ENCODE assay signal across 8 mouse cellular contexts in the genomic region with DNA sequence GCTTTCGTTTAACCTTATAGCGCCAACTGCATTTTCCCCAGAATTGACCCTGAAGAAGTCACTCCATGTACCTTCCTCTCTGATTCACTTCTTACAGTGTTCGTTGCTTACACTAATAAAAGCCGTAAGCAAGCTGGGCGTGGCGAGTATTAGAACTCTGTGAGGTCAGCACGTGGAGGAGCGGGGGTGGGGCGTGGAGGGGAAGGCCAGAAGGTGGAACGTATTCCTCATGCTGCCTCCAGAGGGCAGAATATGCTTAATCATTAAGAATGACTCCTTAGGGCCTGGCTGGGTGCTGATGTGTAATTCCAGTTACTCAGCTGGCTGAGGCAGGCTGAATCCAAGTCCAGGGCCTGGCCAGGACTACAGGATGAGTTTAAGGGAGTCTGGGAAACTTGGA.
DNase-seq lines count a peak whose midpoint lies in the region; ATAC-seq and TF ChIP-seq lines count a peak whose summit lies in the region.

No protein-coding gene starts in this region.

- no peak for TF ChIP-seq CTCF in G1E (IDR thresholded peaks at IDR 0.05; ENCODE audit: low read depth, low read length)
- TF ChIP-seq CTCF in kidney, postnatal 0 days (IDR thresholded peaks at IDR 0.05; ENCODE audit: low read depth): peak; percentile 71

- DNase-seq in G1E (ENCODE audit: low spot score): peak; percentile 1
- peak; percentile 84 for DNase-seq in adrenal gland, postnatal 25 days
- peak; percentile 81 for DNase-seq in kidney, postnatal 0 days (ENCODE audit: low spot score)
- DNase-seq in lung, postnatal 14 days: peak; percentile 80
- peak; percentile 47 for DNase-seq in retina, adult 2 months (ENCODE audit: low read depth, low spot score)
- peak; percentile 77 for DNase-seq in yolk sac, embryonic 10.5 days (ENCODE audit: low spot score)

- H3K27me3 ChIP-seq in G1E (ENCODE audit: insufficient read depth, low read length): no peaks in the 10 kb centered on the region; the same call in 1 of the 2 replicates
- H3K27me3 ChIP-seq in embryonic facial prominence, embryonic 12.5 days: 0 out of 2 replicates have a peak, but pooled peaks cover 3% of the 10 kb centered on the region
- peaks cover 4% of the 10 kb centered on the region; the same call in 1 of the 2 replicates for H3K27me3 ChIP-seq in heart, embryonic 14.5 days (ENCODE audit: control insufficient read depth, insufficient read depth, low read length)
- H3K27me3 ChIP-seq in kidney, postnatal 0 days (ENCODE audit: insufficient read depth, low read length): no peaks in the 10 kb centered on the region

- peaks cover 3% of the 10 kb centered on the region for H3K9me3 ChIP-seq in G1E (replicated peaks)
- H3K9me3 ChIP-seq in embryonic facial prominence, embryonic 12.5 days: no peaks in the 10 kb centered on the region
- no peaks in the 10 kb centered on the region for H3K9me3 ChIP-seq in heart, embryonic 14.5 days (ENCODE audit: control insufficient read depth, low read length)
- H3K9me3 ChIP-seq in kidney, postnatal 0 days (replicated peaks; ENCODE audit: low read length): no peaks in the 10 kb centered on the region

- peak; percentile 22; the same call in 1 of the 2 replicates for ATAC-seq in G1E (ENCODE audit: extremely low read depth, insufficient number of reproducible peaks, low FRiP score, poor library complexity, severe bottlenecking)
- no peak for ATAC-seq in embryonic facial prominence, embryonic 12.5 days (ENCODE audit: insufficient number of reproducible peaks, insufficient read depth, low FRiP score, low TSS enrichment)
- no peak for ATAC-seq in heart, embryonic 14.5 days (ENCODE audit: insufficient number of reproducible peaks, insufficient read depth, low FRiP score, low read depth)
- peak; percentile 5; the same call in 1 of the 2 replicates for ATAC-seq in kidney, postnatal 0 days (replicated peaks; ENCODE audit: low FRiP score, low read depth)

- 12% methylated on average over 10 of the region's 10 CpGs for WGBS in embryonic facial prominence, embryonic 12.5 days
- WGBS in heart, embryonic 14.5 days: 8% methylated on average over 10 of the region's 10 CpGs
- 14% methylated on average over 10 of the region's 10 CpGs for WGBS in kidney, postnatal 0 days

- H3K4me1 ChIP-seq in G1E (ENCODE audit: insufficient read depth, low read depth, low read length): peaks cover 4% of the 10 kb centered on the region; the same call in 1 of the 2 replicates
- H3K4me1 ChIP-seq in embryonic facial prominence, embryonic 12.5 days: 0 out of 2 replicates have a peak, but pooled peaks cover 8% of the 10 kb centered on the region
- H3K4me1 ChIP-seq in heart, embryonic 14.5 days (ENCODE audit: control insufficient read depth in 2 of 2, insufficient read depth in 2 of 2, low read length in 2 of 2): peaks cover 0 to 4% of the 10 kb centered on the region in 2 experiments; a peak in 2 of 4 replicates
- no peaks in the 10 kb centered on the region; the same call in 1 of the 2 replicates for H3K4me1 ChIP-seq in kidney, postnatal 0 days (replicated peaks; ENCODE audit: insufficient read depth, low read length)

- H3K36me3 ChIP-seq in G1E (replicated peaks): no peaks in the 10 kb centered on the region
- no peaks in the 10 kb centered on the region for H3K36me3 ChIP-seq in embryonic facial prominence, embryonic 12.5 days
- H3K36me3 ChIP-seq in heart, embryonic 14.5 days (ENCODE audit: control insufficient read depth, insufficient read depth, low read length): no peaks in the 10 kb centered on the region
- no peaks in the 10 kb centered on the region for H3K36me3 ChIP-seq in kidney, postnatal 0 days (ENCODE audit: insufficient read depth, low read length)

- no peak overlapping the region for H3K4me3 ChIP-seq in G1E (ENCODE audit: low read depth, low read length)
- peak overlapping the region; percentile 31 for H3K4me3 ChIP-seq in embryonic facial prominence, embryonic 12.5 days
- H3K4me3 ChIP-seq in heart, embryonic 14.5 days (ENCODE audit: control insufficient read depth in 1 of 2, insufficient read depth in 1 of 2, low read depth in 1 of 2, low read length in 2 of 2): peak overlapping the region; percentile 38 to 59
- no peak overlapping the region; the same call in 1 of the 2 replicates for H3K4me3 ChIP-seq in kidney, postnatal 0 days (replicated peaks; ENCODE audit: low read depth, low read length)

- no peak overlapping the region for H3K9ac ChIP-seq in embryonic facial prominence, embryonic 12.5 days
- peak overlapping the region; percentile 54 for H3K9ac ChIP-seq in heart, embryonic 14.5 days (ENCODE audit: low read length)
- no peak overlapping the region for H3K9ac ChIP-seq in kidney, postnatal 0 days (ENCODE audit: low read depth, low read length)

- peak overlapping the region; percentile 44 for H3K4me2 ChIP-seq in embryonic facial prominence, embryonic 12.5 days (replicated peaks)
- peak overlapping the region; percentile 62 for H3K4me2 ChIP-seq in heart, embryonic 14.5 days (ENCODE audit: low read length)
- H3K4me2 ChIP-seq in kidney, postnatal 0 days (ENCODE audit: low read length): peak overlapping the region; percentile 36

- H3K27ac ChIP-seq in embryonic facial prominence, embryonic 12.5 days: no peak overlapping the region
- H3K27ac ChIP-seq in heart, embryonic 14.5 days (replicated peaks in 1 of 2; ENCODE audit: control insufficient read depth in 1 of 2, insufficient read depth in 1 of 2, low read depth in 2 of 2, low read length in 2 of 2): no peak overlapping the region
- no peak overlapping the region for H3K27ac ChIP-seq in kidney, postnatal 0 days

Comparison
In these comparisons a context has a peak if more than half of its experiments do, and no peak if none do; other contexts are left out.
1. ATAC-seq: peak in G1E (single experiment) and kidney, postnatal 0 days (single experiment); none in embryonic facial prominence, embryonic 12.5 days (single experiment) and heart, embryonic 14.5 days (single experiment).
2. DNase-seq: peak in every context shown above with its lines; median percentile 84 in adrenal gland, postnatal 25 days; 81 in kidney, postnatal 0 days; 80 in lung, postnatal 14 days; 77 in yolk sac, embryonic 10.5 days; 47 in retina, adult 2 months; 1 in G1E.
3. H3K4me3 ChIP-seq: peak in embryonic facial prominence, embryonic 12.5 days (single experiment) and heart, embryonic 14.5 days (2 of 2); none in G1E (single experiment) and kidney, postnatal 0 days (single experiment).
4. Peak in every context shown above with its lines, with median percentiles within 50 percentile points of each other: H3K4me2 ChIP-seq.